31 mouse cellular contexts compared by ENCODE assay signal in genomic region chr6:126961371-126962018, GRCm38 (mm10). TPM values are rescaled to one million over a fixed set of nuclear protein-coding genes. Genes with fewer than 3 reads are reported as not detected.
A peak's percentile ranks its signal among the peaks of the same experiment; 100 is the strongest.
DNase-seq lines count a peak whose midpoint lies in the region; ATAC-seq and TF ChIP-seq lines count a peak whose summit lies in the region.
"Had no signal": no experiment of that assay in that cellular context is flagged by ENCODE, and none has a peak within 500 bp of the region (broad histone marks: within the 10 kb centered on the region; RNA-seq: fewer than 3 reads in every experiment).

No protein-coding gene starts in this region.

- peaks cover 3% of the 10 kb centered on the region; the same call in 1 of the 2 replicates for H3K36me3 ChIP-seq in heart, adult 2 months (ENCODE audit: control insufficient read depth, insufficient read depth, low read length)
- H3K36me3 ChIP-seq in heart, embryonic 15.5 days, result peaks cover 19% of the 10 kb centered on the region

- TF ChIP-seq EP300 in heart, adult 2 months (IDR thresholded peaks at IDR 0.05; ENCODE audit: insufficient read depth, low read depth, low read length), result no peak

- no peaks in the 10 kb centered on the region for H3K79me2 ChIP-seq in heart, adult 2 months (replicated peaks; ENCODE audit: control insufficient read depth, insufficient read depth, low read length)

- no peak for TF ChIP-seq CTCF in heart, adult 2 months (IDR thresholded peaks at IDR 0.05)

- 68% methylated on average over 8 of the region's 8 CpGs for WGBS in heart, adult 2 months
- 52% methylated on average over 8 of the region's 8 CpGs for WGBS in heart, embryonic 15.5 days

- no peak overlapping the region for H3K9ac ChIP-seq in heart, adult 2 months (ENCODE audit: low read depth, low read length)
- H3K9ac ChIP-seq in heart, embryonic 15.5 days, result no peak overlapping the region
- H3K9ac ChIP-seq: forebrain, postnatal 0 days; hindbrain, embryonic 12.5 days; kidney, embryonic 15.5 days; liver, embryonic 15.5 days; lung, embryonic 15.5 days; neural tube, embryonic 13.5 days had no signal

- peak in 1 of 2 experiments; percentile 17 for DNase-seq in heart, adult 2 months
- DNase-seq in heart, postnatal 14 days, result no peak
- DNase-seq in 416B (ENCODE audit: low read depth) (peak; percentile 72), NIH3T3 (ENCODE audit: low read depth) (peak; percentile 56)
- DNase-seq in layer of hippocampus, postnatal 14 days (ENCODE audit: low spot score in 2 of 2), result no peak
- DNase-seq in adrenal gland, postnatal 10 days, result no peak
- DNase-seq in urinary bladder, postnatal 14 days (ENCODE audit: low spot score), result no peak
- DNase-seq: adrenal gland, postnatal 25 days; cerebellum, adult 9-10 months; forebrain, postnatal 0 days; kidney, adult 11 months; kidney, postnatal 36 days; liver; lung, postnatal 4 days; right cerebral cortex, adult 18-20 months; right cerebral cortex, postnatal 4 days had no signal

- TF ChIP-seq POLR2A in heart, adult 2 months (IDR thresholded peaks at IDR 0.05; ENCODE audit: insufficient read depth, low read depth, low read length), result no peak

- intact Hi-C loops in heart, adult 2 months (cut with DNase I), result no loop called here
- intact Hi-C loops in heart, postnatal 14 days (cut with DNase I), result no loop called here

- no peaks in the 10 kb centered on the region for H3K27me3 ChIP-seq in heart, adult 2 months (ENCODE audit: control insufficient read depth, insufficient read depth, low read length)
- H3K27me3 ChIP-seq in heart, embryonic 15.5 days, result no peaks in the 10 kb centered on the region
- H3K27me3 ChIP-seq: hindbrain, embryonic 12.5 days; kidney, embryonic 15.5 days; liver, embryonic 15.5 days; lung, embryonic 15.5 days; neural tube, embryonic 13.5 days had no signal

- H3K27ac ChIP-seq in heart, adult 2 months, result peak overlapping the region; percentile 58
- peak overlapping the region; percentile 89 for H3K27ac ChIP-seq in heart, embryonic 15.5 days
- H3K27ac ChIP-seq: hindbrain, embryonic 12.5 days; kidney, embryonic 15.5 days; liver, embryonic 15.5 days; lung, embryonic 15.5 days; midbrain, embryonic 10.5 days; neural tube, embryonic 13.5 days had no signal

- no peak overlapping the region for H3K4me3 ChIP-seq in heart, adult 2 months
- no peak overlapping the region for H3K4me3 ChIP-seq in heart, embryonic 15.5 days
- H3K4me3 ChIP-seq: hindbrain, embryonic 12.5 days; kidney, embryonic 15.5 days; liver, embryonic 15.5 days; lung, embryonic 15.5 days; midbrain, embryonic 10.5 days; myocyte; neural tube, embryonic 13.5 days had no signal

- peak; percentile 73; the same call in 1 of the 2 replicates for ATAC-seq in heart, embryonic 15.5 days (replicated peaks; ENCODE audit: insufficient number of reproducible peaks, insufficient read depth, low FRiP score, low read depth)
- ATAC-seq: forebrain, postnatal 0 days; midbrain, embryonic 16.5 days had no signal

- no peaks in the 10 kb centered on the region for H3K9me3 ChIP-seq in heart, embryonic 15.5 days (replicated peaks)
- H3K9me3 ChIP-seq: hindbrain, embryonic 12.5 days; kidney, embryonic 15.5 days; liver, embryonic 15.5 days; lung, embryonic 15.5 days; midbrain, embryonic 10.5 days; neural tube, embryonic 13.5 days had no signal

- H3K4me2 ChIP-seq in heart, embryonic 15.5 days, result no peak overlapping the region
- H3K4me2 ChIP-seq: hindbrain, embryonic 12.5 days; kidney, embryonic 15.5 days; liver, embryonic 15.5 days; lung, embryonic 15.5 days; neural tube, embryonic 13.5 days had no signal

- peaks cover 5% of the 10 kb centered on the region; the same call in 1 of the 2 replicates for H3K4me1 ChIP-seq in heart, adult 2 months (ENCODE audit: control insufficient read depth, insufficient read depth, low read length)
- H3K4me1 ChIP-seq in heart, embryonic 15.5 days (replicated peaks), result peaks cover 21% of the 10 kb centered on the region
- H3K4me1 ChIP-seq: hindbrain, embryonic 12.5 days; kidney, embryonic 15.5 days; liver, embryonic 15.5 days; lung, embryonic 15.5 days; midbrain, embryonic 10.5 days; neural tube, embryonic 13.5 days had no signal

RNA-seq across cellular contexts. Expression of gene D6Wsu163e, which starts 21.7 kb away (rescaled TPM):
- total RNA-seq in heart, adult 2 months (2021), result 10 to 100 TPM; 11.0 to 11.3 TPM
- polyA plus RNA-seq in heart, adult 2 months (2012; rRNA removed), result 3.8 and 8.1 TPM in 2 replicates
- total RNA-seq in heart, postnatal 14 days (2021), result 10 to 100 TPM; 12.2 to 14.3 TPM
- polyA plus RNA-seq in heart, embryonic 15.5 days (2015; fragmentation: Nextera tagmentation; extraction: Ambion mirVana), result 12.0 TPM in 2 replicates
- total RNA-seq in layer of hippocampus, postnatal 14 days (2021), result 10 to 100 TPM; 38.3 to 42.9 TPM
- total RNA-seq in adrenal gland, postnatal 10 days (2021), result 10 to 100 TPM; 17.5 to 19.7 TPM

RNA-seq across cellular contexts. Expression of gene Rad51ap1, which starts 22.1 kb away (rescaled TPM):
- under 1 TPM; 0.36 to 0.44 TPM for total RNA-seq in heart, adult 2 months (2021)
- 0.82 and 2.4 TPM in 2 replicates for polyA plus RNA-seq in heart, adult 2 months (2012; rRNA removed)
- total RNA-seq in heart, postnatal 14 days (2021), result 1 to 10 TPM; 3.7 to 4.2 TPM
- polyA plus RNA-seq in heart, embryonic 15.5 days (2015; fragmentation: Nextera tagmentation; extraction: Ambion mirVana), result 27.7 and 32.9 TPM in 2 replicates
- total RNA-seq in layer of hippocampus, postnatal 14 days (2021), result 1 to 10 TPM; 3.0 to 3.5 TPM
- total RNA-seq in adrenal gland, postnatal 10 days (2021), result 10 to 100 TPM; 11.1 to 12.1 TPM

RNA-seq across cellular contexts. Expression of gene Dyrk4, which starts 39.9 kb away (rescaled TPM):
- not detected for total RNA-seq in heart, adult 2 months (2021)
- 0.04 TPM in 1 of 2 replicates, not detected in the other for polyA plus RNA-seq in heart, adult 2 months (2012; rRNA removed)
- total RNA-seq in heart, postnatal 14 days (2021), result not detected
- 0.29 TPM in 1 of 2 replicates, not detected in the other for polyA plus RNA-seq in heart, embryonic 15.5 days (2015; fragmentation: Nextera tagmentation; extraction: Ambion mirVana)
- under 1 TPM; 0.30 to 0.50 TPM for total RNA-seq in layer of hippocampus, postnatal 14 days (2021)
- under 1 TPM in 1 of 2 experiments, not detected in 1; 0.27 TPM for total RNA-seq in adrenal gland, postnatal 10 days (2021)
- total RNA-seq: adrenal gland, postnatal 25 days; forebrain, postnatal 0 days; granulocyte monocyte progenitor cell, adult 5-6 weeks had no signal
- polyA plus RNA-seq: forebrain, postnatal 0 days; kidney, embryonic 15.5 days; liver, embryonic 15.5 days; midbrain, embryonic 16.5 days; stomach, embryonic 16.5 days had no signal

RNA-seq across cellular contexts. Expression of gene Fgf6, which starts 53.9 kb away (rescaled TPM):
- total RNA-seq in heart, adult 2 months (2021), result under 1 TPM; 0.37 to 0.57 TPM
- 0.26 and 0.39 TPM in 2 replicates for polyA plus RNA-seq in heart, adult 2 months (2012; rRNA removed)
- total RNA-seq in heart, postnatal 14 days (2021), result under 1 TPM; 0.05 to 0.12 TPM
- polyA plus RNA-seq in heart, embryonic 15.5 days (2015; fragmentation: Nextera tagmentation; extraction: Ambion mirVana), result 0.08 and 0.11 TPM in 2 replicates
- total RNA-seq in layer of hippocampus, postnatal 14 days (2021), result not detected
- total RNA-seq in adrenal gland, postnatal 10 days (2021), result under 1 TPM; 0.18 to 0.42 TPM
- total RNA-seq: adrenal gland, postnatal 25 days; forebrain, postnatal 0 days; granulocyte monocyte progenitor cell, adult 5-6 weeks; layer of hippocampus, adult 8-10 months; left cerebral cortex, postnatal 36 days had no signal
- polyA plus RNA-seq: C2C12; forebrain, postnatal 0 days; lung, embryonic 15.5 days; midbrain, embryonic 10.5 days; midbrain, embryonic 16.5 days; myocyte; neural tube, embryonic 13.5 days; thymus, postnatal 0 days had no signal

Comparison
In these comparisons a context has a peak if more than half of its experiments do, and no peak if none do; other contexts are left out.
1. DNase-seq: peak in 416B (single experiment) and NIH3T3 (single experiment); none in heart, postnatal 14 days (0 of 2), layer of hippocampus, postnatal 14 days (0 of 2), adrenal gland, postnatal 10 days (single experiment) and urinary bladder, postnatal 14 days (single experiment).